Mouse (Mus musculus): ENCODE data around the gene Treml4. TPM values are rescaled to one million over a fixed set of nuclear protein-coding genes. Genes with fewer than 3 reads are reported as not detected.

Gene Treml4
- polyA plus RNA-seq, 1 experiment = not detected

- Histone ChIP-seq H3K4me3 (no peak overlapping the region), H3K36me3 (ENCODE audit: control insufficient read depth, insufficient read depth) (no peaks in the 10 kb centered on the region), H3K27me3 (ENCODE audit: control insufficient read depth, insufficient read depth, insufficient read length) (no peaks in the 10 kb centered on the region), H3ac (ENCODE audit: control insufficient read depth, insufficient read length) (no peak overlapping the region), H3K79me2 (ENCODE audit: control insufficient read depth, insufficient read depth) (no peaks in the 10 kb centered on the region), H3K4me2 (ENCODE audit: low read depth) (no peak overlapping the region)
- no peak for TF ChIP-seq SRF (IDR thresholded peaks at IDR 0.05; ENCODE audit: control insufficient read depth, insufficient read length, low read depth)
Measured at GRCm38 (mm10) chr17:48233789-48234188, 30.3 kb upstream of the Treml4 start.

GRCm38 (mm10) chr17:48234550-48234949, 29.5 kb upstream of the Treml4 start:
- no peak for TF ChIP-seq USF1 (IDR thresholded peaks at IDR 0.05; ENCODE audit: low read depth)
- Histone ChIP-seq H3ac (ENCODE audit: control insufficient read depth, insufficient read length) (no peak overlapping the region), H3K4me2 (ENCODE audit: low read depth) (no peak overlapping the region), H3K36me3 (ENCODE audit: control insufficient read depth, insufficient read depth) (no peaks in the 10 kb centered on the region), H3K27me3 (ENCODE audit: control insufficient read depth, insufficient read depth, insufficient read length) (no peaks in the 10 kb centered on the region), H3K79me2 (ENCODE audit: control insufficient read depth, insufficient read depth) (no peaks in the 10 kb centered on the region), H3K4me3 (no peak overlapping the region)

GRCm38 (mm10) chr17:48235773-48236370, 28.2 kb upstream of the Treml4 start:
- Histone ChIP-seq H3K36me3 (ENCODE audit: control insufficient read depth, insufficient read depth) (no peaks in the 10 kb centered on the region), H3K4me3 (no peak overlapping the region), H3ac (ENCODE audit: control insufficient read depth, insufficient read length) (no peak overlapping the region), H3K4me2 (ENCODE audit: low read depth) (no peak overlapping the region), H3K79me2 (ENCODE audit: control insufficient read depth, insufficient read depth) (no peaks in the 10 kb centered on the region), H3K27me3 (ENCODE audit: control insufficient read depth, insufficient read depth, insufficient read length) (no peaks in the 10 kb centered on the region)
- no peak for TF ChIP-seq MYOG (IDR thresholded peaks at IDR 0.05; ENCODE audit: control insufficient read depth in 1 of 3, insufficient read depth in 1 of 3, insufficient read length in 2 of 3, low read depth in 2 of 3)
- TF ChIP-seq E2F4 (IDR thresholded peaks at IDR 0.05; ENCODE audit: insufficient read depth) = no peak
- TF ChIP-seq TCF3 (IDR thresholded peaks at IDR 0.05; ENCODE audit: insufficient read length, low read depth) = no peak
- TF ChIP-seq MAX (IDR thresholded peaks at IDR 0.05; ENCODE audit: low read depth) = no peak
- TF ChIP-seq USF1 (IDR thresholded peaks at IDR 0.05; ENCODE audit: low read depth) = no peak
- TF ChIP-seq POLR2A (IDR thresholded peaks at IDR 0.05; ENCODE audit: insufficient read length, low read depth) = no peak
- TF ChIP-seq MYOD1 (IDR thresholded peaks at IDR 0.05; ENCODE audit: control insufficient read depth in 1 of 3, insufficient read length in 2 of 3, low read depth in 2 of 3) = no peak
- TF ChIP-seq TCF12 (IDR thresholded peaks at IDR 0.05; ENCODE audit: insufficient read depth, poor library complexity, severe bottlenecking) = no peak
- no peak for TF ChIP-seq REST (IDR thresholded peaks at IDR 0.05; ENCODE audit: insufficient read depth, insufficient read length)
- no peak for TF ChIP-seq POLR2AphosphoS2 (IDR thresholded peaks at IDR 0.05; ENCODE audit: insufficient read length, low read depth)
- no peak for TF ChIP-seq CEBPB (IDR thresholded peaks at IDR 0.05; ENCODE audit: insufficient read depth, poor library complexity, severe bottlenecking)
- TF ChIP-seq SRF (IDR thresholded peaks at IDR 0.05; ENCODE audit: control insufficient read depth, insufficient read length, low read depth) = no peak

- Histone ChIP-seq H3K4me2 (ENCODE audit: low read depth) (no peak overlapping the region), H3K36me3 (ENCODE audit: control insufficient read depth, insufficient read depth) (no peaks in the 10 kb centered on the region), H3K27me3 (ENCODE audit: control insufficient read depth, insufficient read depth, insufficient read length) (no peaks in the 10 kb centered on the region), H3ac (ENCODE audit: control insufficient read depth, insufficient read length) (no peak overlapping the region), H3K4me3 (no peak overlapping the region), H3K79me2 (ENCODE audit: control insufficient read depth, insufficient read depth) (no peaks in the 10 kb centered on the region)
- TF ChIP-seq MYOD1 (IDR thresholded peaks at IDR 0.05; ENCODE audit: control insufficient read depth in 1 of 3, insufficient read length in 2 of 3, low read depth in 2 of 3) = no peak
- TF ChIP-seq MYOG (IDR thresholded peaks at IDR 0.05; ENCODE audit: control insufficient read depth in 1 of 3, insufficient read depth in 1 of 3, insufficient read length in 2 of 3, low read depth in 2 of 3) = no peak
- no peak for TF ChIP-seq MAX (IDR thresholded peaks at IDR 0.05; ENCODE audit: low read depth)
- TF ChIP-seq TCF12 (IDR thresholded peaks at IDR 0.05; ENCODE audit: insufficient read depth, poor library complexity, severe bottlenecking) = no peak
- TF ChIP-seq REST (IDR thresholded peaks at IDR 0.05; ENCODE audit: insufficient read depth, insufficient read length) = no peak
- TF ChIP-seq POLR2AphosphoS2 (IDR thresholded peaks at IDR 0.05; ENCODE audit: insufficient read length, low read depth) = no peak
- TF ChIP-seq CEBPB (IDR thresholded peaks at IDR 0.05; ENCODE audit: insufficient read depth, poor library complexity, severe bottlenecking) = no peak
- no peak for TF ChIP-seq POLR2A (IDR thresholded peaks at IDR 0.05; ENCODE audit: insufficient read length, low read depth)
- no peak for TF ChIP-seq TCF3 (IDR thresholded peaks at IDR 0.05; ENCODE audit: insufficient read length, low read depth)
- TF ChIP-seq SRF (IDR thresholded peaks at IDR 0.05; ENCODE audit: control insufficient read depth, insufficient read length, low read depth) = no peak
- no peak for TF ChIP-seq E2F4 (IDR thresholded peaks at IDR 0.05; ENCODE audit: insufficient read depth)
- TF ChIP-seq USF1 (IDR thresholded peaks at IDR 0.05; ENCODE audit: low read depth) = no peak
Measured at GRCm38 (mm10) chr17:48237621-48238020, 26.5 kb upstream of the Treml4 start.

GRCm38 (mm10) chr17:48247221-48247928, 16.7 kb upstream of the Treml4 start, which contains the start of gene Trem3:
Gene Trem3, plus strand, starts transcription at chr17:48247777.
- Histone ChIP-seq H3ac (ENCODE audit: control insufficient read depth, insufficient read length) (no peak within 1 kb of the TSS), H3K79me2 (ENCODE audit: control insufficient read depth, insufficient read depth) (no peaks in the 10 kb centered on the region), H3K4me2 (ENCODE audit: low read depth) (no peak within 1 kb of the TSS), H3K36me3 (ENCODE audit: control insufficient read depth, insufficient read depth) (no peaks in the 10 kb centered on the region), H3K27me3 (ENCODE audit: control insufficient read depth, insufficient read depth, insufficient read length) (no peaks in the 10 kb centered on the region), H3K4me3 (no peak within 1 kb of the TSS)
- TF ChIP-seq POLR2AphosphoS2 (IDR thresholded peaks at IDR 0.05; ENCODE audit: insufficient read length, low read depth) (no peak), TCF3 (IDR thresholded peaks at IDR 0.05; ENCODE audit: insufficient read length, low read depth) (no peak), SRF (IDR thresholded peaks at IDR 0.05; ENCODE audit: control insufficient read depth, insufficient read length, low read depth) (no peak), POLR2A (IDR thresholded peaks at IDR 0.05; ENCODE audit: insufficient read length, low read depth) (no peak), MAX (IDR thresholded peaks at IDR 0.05; ENCODE audit: low read depth) (no peak), E2F4 (IDR thresholded peaks at IDR 0.05; ENCODE audit: insufficient read depth) (no peak), MYOG (IDR thresholded peaks at IDR 0.05; ENCODE audit: control insufficient read depth in 1 of 3, insufficient read depth in 1 of 3, insufficient read length in 2 of 3, low read depth in 2 of 3) (no peak), MYOD1 (IDR thresholded peaks at IDR 0.05; ENCODE audit: control insufficient read depth in 1 of 3, insufficient read length in 2 of 3, low read depth in 2 of 3) (no peak), TCF12 (IDR thresholded peaks at IDR 0.05; ENCODE audit: insufficient read depth, poor library complexity, severe bottlenecking) (no peak), USF1 (IDR thresholded peaks at IDR 0.05; ENCODE audit: low read depth) (no peak), CEBPB (IDR thresholded peaks at IDR 0.05; ENCODE audit: insufficient read depth, poor library complexity, severe bottlenecking) (no peak), REST (IDR thresholded peaks at IDR 0.05; ENCODE audit: insufficient read depth, insufficient read length) (no peak)
